17 mouse cellular contexts compared by ENCODE assay signal in genomic region chr6:31372620-31373019, GRCm38 (mm10). TPM values are rescaled to one million over a fixed set of nuclear protein-coding genes. Genes with fewer than 3 reads are reported as not detected.
DNase-seq lines count a peak whose midpoint lies in the region; ATAC-seq and TF ChIP-seq lines count a peak whose summit lies in the region.
"Had no signal": no experiment of that assay in that cellular context is flagged by ENCODE, and none has a peak within 500 bp of the region (broad histone marks: within the 10 kb centered on the region; RNA-seq: fewer than 3 reads in every experiment).

No protein-coding gene starts in this region.

- no peaks in the 10 kb centered on the region for H3K27me3 ChIP-seq in kidney, embryonic 14.5 days (ENCODE audit: control insufficient read depth, insufficient read depth, low read length)
- no peaks in the 10 kb centered on the region for H3K27me3 ChIP-seq in heart, postnatal 0 days (ENCODE audit: control insufficient read depth, insufficient read depth, low read length)
- H3K27me3 ChIP-seq: CH12.LX; forebrain, embryonic 12.5 days; liver, embryonic 13.5 days; midbrain, embryonic 15.5 days; neural tube, embryonic 12.5 days had no signal

- H3K4me3 ChIP-seq in kidney, embryonic 14.5 days (ENCODE audit: low read length) = no peak overlapping the region
- no peak overlapping the region for H3K4me3 ChIP-seq in heart, postnatal 0 days (ENCODE audit: low read depth, low read length)
- H3K4me3 ChIP-seq: forebrain, embryonic 12.5 days; liver, embryonic 13.5 days; midbrain, embryonic 15.5 days; neural tube, embryonic 12.5 days had no signal

- intact Hi-C loops in left cerebral cortex, postnatal 4 days (cut with DNase I) = no loop called here

- no peak overlapping the region for H3K27ac ChIP-seq in kidney, embryonic 14.5 days (ENCODE audit: low read depth, low read length)
- H3K27ac ChIP-seq in heart, postnatal 0 days (ENCODE audit: low read depth) = no peak overlapping the region
- H3K27ac ChIP-seq: forebrain, embryonic 12.5 days; liver, embryonic 13.5 days; macrophage; midbrain, embryonic 15.5 days; neural tube, embryonic 12.5 days had no signal

- H3K4me1 ChIP-seq in kidney, embryonic 14.5 days (ENCODE audit: control insufficient read depth, insufficient read depth, low read length) = peaks cover 6% of the 10 kb centered on the region; the same call in 1 of the 2 replicates
- H3K4me1 ChIP-seq in heart, postnatal 0 days (ENCODE audit: control insufficient read depth, insufficient read depth) = peaks cover 26% of the 10 kb centered on the region
- H3K4me1 ChIP-seq: liver, embryonic 13.5 days; midbrain, embryonic 15.5 days; neural tube, embryonic 12.5 days had no signal

- no peak overlapping the region for H3K4me2 ChIP-seq in kidney, embryonic 14.5 days (replicated peaks; ENCODE audit: low read depth, low read length)
- H3K4me2 ChIP-seq in heart, postnatal 0 days (ENCODE audit: low read depth, low read length) = no peak overlapping the region
- H3K4me2 ChIP-seq: forebrain, embryonic 12.5 days; liver, embryonic 13.5 days; midbrain, embryonic 15.5 days; neural tube, embryonic 12.5 days had no signal

- no peaks in the 10 kb centered on the region for H3K9me3 ChIP-seq in kidney, embryonic 14.5 days (ENCODE audit: control insufficient read depth, low read length)
- H3K9me3 ChIP-seq in heart, postnatal 0 days (replicated peaks; ENCODE audit: control insufficient read depth, low read length) = no peaks in the 10 kb centered on the region
- H3K9me3 ChIP-seq: forebrain, embryonic 12.5 days; liver, embryonic 13.5 days; midbrain, embryonic 15.5 days; neural tube, embryonic 12.5 days had no signal

- no peak for TF ChIP-seq EP300 in heart, postnatal 0 days (IDR thresholded peaks at IDR 0.05; ENCODE audit: low read depth)

- no peak for ATAC-seq in kidney, embryonic 14.5 days (ENCODE audit: low FRiP score, low TSS enrichment)
- ATAC-seq in heart, postnatal 0 days (ENCODE audit: insufficient read depth, low read depth) = peak; percentile 60
- 0 out of 2 replicates have a peak, but pooled peaks have one; percentile 7 for ATAC-seq in megakaryocyte, adult 5-6 weeks (ENCODE audit: poor library complexity, severe bottlenecking)
- ATAC-seq: midbrain, embryonic 15.5 days had no signal

- WGBS in kidney, embryonic 14.5 days = 17% methylated on average over 3 of the region's 3 CpGs
- WGBS in heart, postnatal 0 days = 19% methylated on average over 3 of the region's 3 CpGs

- no peak for TF ChIP-seq CTCF in heart, postnatal 0 days (IDR thresholded peaks at IDR 0.05; ENCODE audit: low read depth)

- H3K9ac ChIP-seq in kidney, embryonic 14.5 days (ENCODE audit: low read depth, low read length) = no peak overlapping the region
- no peak overlapping the region for H3K9ac ChIP-seq in heart, postnatal 0 days (replicated peaks; ENCODE audit: low read depth, low read length)
- H3K9ac ChIP-seq: forebrain, embryonic 12.5 days; liver, embryonic 13.5 days; midbrain, embryonic 15.5 days; neural tube, embryonic 12.5 days had no signal

- no peaks in the 10 kb centered on the region for H3K36me3 ChIP-seq in kidney, embryonic 14.5 days (ENCODE audit: control insufficient read depth, insufficient read depth, low read length)
- H3K36me3 ChIP-seq in heart, postnatal 0 days (replicated peaks; ENCODE audit: control insufficient read depth, insufficient read depth, low read length) = no peaks in the 10 kb centered on the region
- H3K36me3 ChIP-seq: forebrain, embryonic 12.5 days; liver, embryonic 13.5 days; midbrain, embryonic 15.5 days; neural tube, embryonic 12.5 days had no signal

- peak; percentile 75 for DNase-seq in kidney, adult 11 months
- DNase-seq in R1 (ENCODE audit: low read depth, low spot score) = peak; percentile 78
- DNase-seq in heart, postnatal 0 days (ENCODE audit: low spot score) = peak; percentile 55
- no peak for DNase-seq in left cerebral cortex, postnatal 4 days
- DNase-seq in cerebellum, adult 11-12 months = no peak
- DNase-seq in cerebellum, adult 9-11 months = no peak
- DNase-seq: adrenal gland, postnatal 36 days; cerebellum, adult 8-10 months; liver, embryonic 13.5 days; thymus, postnatal 4 days had no signal

RNA-seq across cellular contexts. Expression of gene Mkln1, which starts 25.9 kb away (rescaled TPM):
- polyA plus RNA-seq in kidney, embryonic 14.5 days (2014; fragmentation: Nextera tagmentation; extraction: Ambion mirVana) = 155 and 212 TPM in 2 replicates
- total RNA-seq in heart, postnatal 0 days (2014; rRNA removed; ENCODE audit: low replicate concordance) = 79.9 and 113 TPM in 2 replicates
- polyA plus RNA-seq in heart, postnatal 0 days (2015; fragmentation: Nextera tagmentation; extraction: Ambion mirVana) = 203 and 217 TPM in 2 replicates
- total RNA-seq in megakaryocyte, adult 5-6 weeks (2015) = 139 and 155 TPM in 2 replicates
- total RNA-seq in megakaryocyte, adult 5-6 weeks (2017) = 148 and 160 TPM in 2 replicates
- 100 to 1,000 TPM; 118 to 129 TPM for total RNA-seq in left cerebral cortex, postnatal 4 days (2021)

Comparison
In these comparisons a context has a peak if more than half of its experiments do, and no peak if none do; other contexts are left out.
1. DNase-seq: peak in kidney, adult 11 months (single experiment), R1 (single experiment) and heart, postnatal 0 days (single experiment); none in left cerebral cortex, postnatal 4 days (single experiment), cerebellum, adult 11-12 months (single experiment) and cerebellum, adult 9-11 months (single experiment).